Mouse (Mus musculus) lung, embryonic 16.5 days (tissue): Measurements from ENCODE around the gene Plcb3. TPM values are rescaled to one million over a fixed set of nuclear protein-coding genes. Genes with fewer than 3 reads are reported as not detected.
"Not testable (repeated sequence)": the region's sequence is repeated elsewhere in the genome, so short reads cannot be mapped to it uniquely, and the experiment has no call there.

Experiments
- ATAC-seq: fragments of 200-750 bp; cut with Nextera tagmentation; 2 replicates; pipeline ENCODE4 v1.8.0; 2017; ENCODE audit warnings: low read depth, mild to moderate bottlenecking, moderate library complexity
- H3K27ac ChIP-seq: fragments of 300-500 bp; sonication (generic); 2 replicates; pipeline ENCODE4 v1.5.1; 2014; ENCODE audit warnings: mild to moderate bottlenecking, control low read depth, low read length
- H3K27me3 ChIP-seq: fragments of 300-500 bp; sonication (generic); 2 replicates; pipeline ENCODE4 v1.6.1; 2014; ENCODE audit warnings: low read depth, low read length, mixed read lengths; ENCODE audit not compliant: control insufficient read depth, insufficient read depth
- H3K36me3 ChIP-seq: fragments of 300-500 bp; sonication (generic); 2 replicates; pipeline ENCODE4 v1.6.1; 2014; ENCODE audit warnings: low read length; ENCODE audit not compliant: control insufficient read depth, insufficient read depth
- H3K4me1 ChIP-seq: fragments of 300-500 bp; sonication (generic); replicated peaks from 2 replicates; pipeline ENCODE4 v1.6.1; 2014; ENCODE audit warnings: low read length, mixed read lengths; ENCODE audit not compliant: control insufficient read depth, insufficient read depth
- H3K4me2 ChIP-seq: fragments of 300-500 bp; sonication (generic); 2 replicates; pipeline ENCODE4 v1.6.1; 2014; ENCODE audit warnings: low read depth, low read length, control low read depth
- H3K4me3 ChIP-seq: fragments of 300-500 bp; sonication (generic); 2 replicates; pipeline ENCODE4 v1.5.1; 2014; ENCODE audit warnings: mild to moderate bottlenecking, low read length, control low read depth
- H3K9ac ChIP-seq: fragments of 300-500 bp; sonication (generic); 2 replicates; pipeline ENCODE4 v1.6.1; 2014; ENCODE audit warnings: low read length, control low read depth
- H3K9me3 ChIP-seq: fragments of 300-500 bp; sonication (generic); 2 replicates; pipeline ENCODE4 v1.6.1; 2016; ENCODE audit warnings: low read length; ENCODE audit not compliant: control insufficient read depth
- WGBS: fragments of 180-500 bp; shearing (Covaris S2); extraction: QIAGEN DNeasy Blood & Tissue Kit; methylation state at CpG from one replicate; pipeline ENCODE4 v1.1.7; 2014; 5-methylcytosine and 5-hydroxymethylcytosine counted together
- polyA plus RNA-seq: library from polyadenylated mRNA; unstranded; fragments of >200 nt; fragmentation: Nextera tagmentation; extraction: Ambion mirVana; gene quantifications from 2 replicates; pipeline ENCODE4 v1.2.1, GENCODE M21; 2015

Plcb3 gene
- polyA plus RNA-seq, 1 experiment from 2014 or later = 49.1 TPM

DNA sequence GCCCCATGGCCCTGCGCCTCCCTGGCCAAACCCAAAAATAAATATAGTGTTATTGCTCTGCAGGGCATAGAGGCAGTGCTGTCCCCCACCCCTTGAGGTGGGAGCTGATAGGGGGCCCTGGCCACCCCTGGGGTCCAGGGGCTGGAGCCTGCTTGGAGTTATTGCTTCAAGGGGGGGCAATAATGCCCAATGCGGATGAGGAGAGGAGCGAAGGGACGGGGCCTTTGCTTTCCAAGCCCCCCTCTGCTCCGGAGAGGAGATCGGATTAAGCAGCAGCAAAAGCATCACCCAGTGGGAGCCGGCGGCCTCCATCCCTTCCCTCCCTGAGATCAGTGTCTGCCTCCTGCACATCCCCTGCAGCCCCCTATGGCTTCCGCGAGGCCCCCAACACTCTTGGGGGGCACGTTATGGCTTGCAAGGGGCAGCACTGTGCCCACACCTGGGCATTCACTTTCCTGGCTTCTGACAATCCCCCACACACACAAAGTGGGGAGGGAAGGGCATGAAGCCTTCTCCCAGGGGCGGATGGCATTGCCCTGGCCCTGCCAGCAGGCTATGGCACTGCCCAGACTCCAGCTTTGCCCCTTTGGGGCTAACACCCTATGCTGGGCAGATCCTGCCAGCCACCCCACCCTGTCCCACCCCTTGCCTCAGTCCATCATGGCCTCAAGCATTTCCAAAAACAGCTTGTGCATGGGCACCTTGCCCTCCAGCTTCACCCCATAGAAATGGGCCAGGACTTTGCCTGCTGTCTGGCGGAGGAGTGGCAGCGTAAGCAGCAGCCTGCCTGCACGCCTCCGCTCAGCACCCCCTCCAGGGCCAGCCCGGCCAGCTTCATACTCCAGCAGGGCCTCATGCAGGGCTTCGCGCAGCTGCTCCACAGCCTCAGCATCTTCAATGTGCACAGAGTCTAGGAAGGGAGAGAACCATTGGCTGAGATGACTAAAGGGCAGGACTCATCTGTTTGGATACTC is 64.9 kb downstream of the Plcb3 start:
- Histone ChIP-seq H3K4me2 (peak overlapping the region; percentile 75), H3K4me3 (no peak overlapping the region), H3K27me3 (no peaks in the 10 kb centered on the region), H3K27ac (no peak overlapping the region), H3K9ac (no peak overlapping the region), H3K36me3 (peaks cover 22% of the 10 kb centered on the region), H3K9me3 (no peaks in the 10 kb centered on the region), H3K4me1 (peaks cover 17% of the 10 kb centered on the region)
- 83% methylated on average over 19 of the region's 19 CpGs for WGBS
- ATAC-seq = no peak

- H3K36me3 ChIP-seq = peaks cover 22% of the 10 kb centered on the region
These were observed 66.0 kb downstream of the Plcb3 start for GRCm38 (mm10) chr19:6910306-6910705.

DNA sequence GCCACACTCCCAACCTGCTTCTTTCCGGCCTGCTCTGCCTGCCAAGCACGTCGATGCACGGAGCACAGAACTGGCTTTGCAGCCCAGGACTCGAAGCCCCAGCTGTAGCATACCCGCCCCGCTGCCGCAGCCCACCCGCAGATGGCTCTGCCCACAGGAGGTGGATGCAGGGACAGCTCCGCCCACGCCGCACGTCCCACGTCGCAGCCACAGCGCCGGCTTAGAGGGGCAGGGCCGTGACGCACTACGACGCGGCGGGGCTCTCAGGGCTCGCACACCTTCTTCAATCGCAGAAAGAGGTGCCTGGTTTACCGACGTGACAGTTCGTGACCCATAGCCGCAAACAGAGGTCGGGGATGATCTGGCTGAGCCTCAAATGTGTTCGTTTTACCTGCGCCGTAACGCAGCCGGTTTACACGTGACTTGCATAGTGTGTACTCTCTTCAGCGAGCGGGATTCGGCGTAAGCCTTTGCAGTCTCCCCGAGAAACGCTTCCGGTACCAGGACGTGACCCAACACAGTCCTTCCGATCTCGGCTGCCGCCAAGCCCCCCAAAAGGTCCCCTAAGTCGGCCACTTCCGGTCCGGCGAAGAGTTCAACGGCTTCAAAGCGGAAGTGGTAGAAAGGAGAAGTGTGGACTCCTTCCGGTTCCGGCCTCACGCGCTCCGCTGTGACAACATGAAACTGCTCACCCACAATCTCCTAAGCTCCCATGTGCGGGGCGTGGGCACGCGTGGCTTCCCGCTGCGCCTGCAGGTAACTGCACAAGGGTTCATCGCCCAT is 66.6 kb downstream of the Plcb3 start, which contains the start of the genes Trmt112 and Prdx5:
Trmt112 (plus strand) TSS at position 192 of the 783 bp plus-strand sequence.
Prdx5 (minus strand) TSS at position 600 of the 783 bp plus-strand sequence.
- under 1% methylated on average over 65 of the region's 65 CpGs for WGBS
- H3K36me3 ChIP-seq = peaks cover 22% of the 10 kb centered on the region

More at GRCm38 (mm10) chr19:6910306-6910705, 66.0 kb downstream of the Plcb3 start:
- Histone ChIP-seq H3K27ac (peak overlapping the region; percentile 99), H3K4me3 (peak overlapping the region; percentile 67), H3K4me1 (peaks cover 17% of the 10 kb centered on the region), H3K4me2 (peak overlapping the region; percentile 75), H3K9ac (peak overlapping the region; percentile 66)
- H3K9me3 ChIP-seq, H3K27me3 ChIP-seq: not testable (repeated sequence)
- 0% methylated on average over 26 of the region's 30 CpGs for WGBS
- peak; percentile 46 for ATAC-seq

GRCm38 (mm10) chr19:6909021-6909420 is 67.2 kb downstream of the Plcb3 start:
- peak overlapping the region; percentile 67 for H3K4me3 ChIP-seq
- peak overlapping the region; percentile 66 for H3K9ac ChIP-seq
- H3K27me3 ChIP-seq = no peaks in the 10 kb centered on the region
- peak; percentile 1 for ATAC-seq
- H3K36me3 ChIP-seq = peaks cover 22% of the 10 kb centered on the region
- H3K9me3 ChIP-seq = no peaks in the 10 kb centered on the region
- H3K4me1 ChIP-seq = peaks cover 17% of the 10 kb centered on the region
- 5% methylated on average over 11 of the region's 11 CpGs for WGBS
- peak overlapping the region; percentile 99 for H3K27ac ChIP-seq
- peak overlapping the region; percentile 75 for H3K4me2 ChIP-seq

More for the DNA sequence above, 66.6 kb downstream of the Plcb3 start, which contains the start of the genes Trmt112 and Prdx5:
- peak within 1 kb of the TSS; percentile 99 for H3K27ac ChIP-seq
- H3K27me3 ChIP-seq = no peaks in the 10 kb centered on the region
- peak within 1 kb of the TSS; percentile 66 for H3K9ac ChIP-seq
- H3K9me3 ChIP-seq = no peaks in the 10 kb centered on the region
- H3K4me2 ChIP-seq = peak within 1 kb of the TSS; percentile 75
- peak; percentile 96 for ATAC-seq
- H3K4me3 ChIP-seq = peak within 1 kb of the TSS; percentile 67
- H3K4me1 ChIP-seq = peaks cover 17% of the 10 kb centered on the region

GRCm38 (mm10) chr19:6907811-6908540 is 68.3 kb downstream of the Plcb3 start:
- Histone ChIP-seq H3K36me3 (peaks cover 16% of the 10 kb centered on the region), H3K9ac (peak overlapping the region; percentile 66), H3K27ac (0 out of 2 replicates have a peak overlapping the region, but pooled peaks have one; percentile 99), H3K4me1 (peaks cover 17% of the 10 kb centered on the region), H3K4me2 (peak overlapping the region; percentile 75), H3K9me3 (no peaks in the 10 kb centered on the region), H3K4me3 (peak overlapping the region; percentile 67), H3K27me3 (no peaks in the 10 kb centered on the region)
- no peak for ATAC-seq
- WGBS = 76% methylated on average over 7 of the region's 7 CpGs

GRCm38 (mm10) chr19:6907094-6907493 is 69.2 kb downstream of the Plcb3 start:
- Histone ChIP-seq H3K4me2 (no peak overlapping the region), H3K27me3 (no peaks in the 10 kb centered on the region), H3K36me3 (peaks cover 8% of the 10 kb centered on the region), H3K4me1 (peaks cover 17% of the 10 kb centered on the region), H3K4me3 (no peak overlapping the region), H3K9ac (no peak overlapping the region), H3K27ac (no peak overlapping the region), H3K9me3 (no peaks in the 10 kb centered on the region)
- ATAC-seq = no peak
- 87% methylated on average over 8 of the region's 8 CpGs for WGBS

GRCm38 (mm10) chr19:6906199-6906598 is 70.1 kb downstream of the Plcb3 start:
- Histone ChIP-seq H3K27me3 (no peaks in the 10 kb centered on the region), H3K4me3 (no peak overlapping the region), H3K4me1 (peaks cover 14% of the 10 kb centered on the region), H3K4me2 (no peak overlapping the region), H3K9ac (no peak overlapping the region), H3K9me3 (no peaks in the 10 kb centered on the region), H3K27ac (no peak overlapping the region), H3K36me3 (peaks cover 8% of the 10 kb centered on the region)
- no peak for ATAC-seq
- 78% methylated on average over 3 of the region's 3 CpGs for WGBS

DNA sequence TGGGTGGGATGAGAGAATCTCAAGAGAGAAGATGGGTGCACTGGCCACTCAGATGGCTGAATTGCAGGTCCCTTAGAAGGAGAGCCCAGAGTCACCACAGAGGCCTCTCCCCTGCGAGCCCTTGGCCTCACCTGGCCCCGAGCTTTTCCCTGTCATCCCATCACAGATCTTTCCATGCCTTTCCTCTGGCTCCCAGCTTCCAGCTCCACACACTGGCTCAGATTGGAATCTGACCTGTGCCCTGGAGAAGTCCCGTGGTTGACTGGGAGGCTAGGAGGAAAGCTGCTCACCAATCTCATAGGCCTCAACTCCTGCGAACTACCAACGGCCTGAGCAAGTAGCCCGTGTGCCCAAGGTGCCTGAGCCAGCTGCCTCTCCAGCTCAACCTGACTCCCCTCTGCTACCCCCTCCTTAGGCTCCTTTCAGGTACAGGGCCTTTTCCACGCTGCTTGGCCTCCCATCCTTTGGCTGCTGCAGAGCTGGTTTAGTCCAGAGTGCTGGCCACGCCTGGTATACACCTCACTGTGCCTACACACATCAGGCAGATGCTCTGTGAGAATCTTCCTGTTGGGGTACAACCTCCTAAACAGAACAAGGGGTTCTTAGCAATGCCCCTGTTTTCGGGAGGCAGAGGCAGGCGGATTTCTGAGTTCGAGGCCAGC is 70.6 kb downstream of the Plcb3 start:
- Histone ChIP-seq H3K27ac (no peak overlapping the region), H3K27me3 (no peaks in the 10 kb centered on the region), H3K4me3 (no peak overlapping the region), H3K4me2 (no peak overlapping the region), H3K36me3 (peaks cover 8% of the 10 kb centered on the region), H3K9me3 (no peaks in the 10 kb centered on the region), H3K4me1 (peaks cover 11% of the 10 kb centered on the region), H3K9ac (no peak overlapping the region)
- 90% methylated on average over 11 of the region's 11 CpGs for WGBS
- no peak for ATAC-seq
